Mouse (Mus musculus) midbrain, embryonic 10.5 days (tissue): ENCODE data around the gene Uqcr11. TPM values are rescaled to one million over a fixed set of nuclear protein-coding genes. Genes with fewer than 3 reads are reported as not detected.
A peak's percentile ranks its signal among the peaks of the same experiment; 100 is the strongest.

Source experiments
- DNase-seq: peaks from one replicate; pipeline ENCODE4 v3.0.0-alpha.2; 2017; ENCODE audit warnings: low spot score
- H3K27ac ChIP-seq: fragments of 300-500 bp; sonication (generic); replicated peaks from 2 replicates; pipeline ENCODE4 v1.5.1; 2016; ENCODE audit warnings: mild to moderate bottlenecking
- H3K27me3 ChIP-seq: fragments of 300-500 bp; sonication (generic); 2 replicates; pipeline ENCODE4 v1.6.1; 2016; ENCODE audit warnings: low read depth, mild to moderate bottlenecking; ENCODE audit not compliant: poor library complexity, severe bottlenecking
- H3K36me3 ChIP-seq: fragments of 300-500 bp; sonication (generic); 2 replicates; pipeline ENCODE4 v1.6.1; 2016; ENCODE audit warnings: mild to moderate bottlenecking, moderate library complexity
- H3K4me1 ChIP-seq: fragments of 300-500 bp; sonication (generic); 2 replicates; pipeline ENCODE4 v1.6.1; 2016
- H3K4me3 ChIP-seq: fragments of 300-500 bp; sonication (generic); 2 replicates; pipeline ENCODE4 v1.5.1; 2016; ENCODE audit warnings: mild to moderate bottlenecking, moderate library complexity
- H3K9me3 ChIP-seq: fragments of 300-500 bp; sonication (generic); replicated peaks from 2 replicates; pipeline ENCODE4 v1.6.1; 2016; ENCODE audit warnings: mild to moderate bottlenecking
- WGBS: fragments of 180-500 bp; shearing (Covaris S2); methylation state at CpG from one replicate; pipeline ENCODE4 v1.1.7; 2016; 5-methylcytosine and 5-hydroxymethylcytosine counted together
- polyA plus RNA-seq: library from polyadenylated mRNA; unstranded; fragments of >200 nt; fragmentation: Nextera tagmentation; extraction: Ambion mirVana; gene quantifications from 2 replicates; pipeline ENCODE4 v1.2.1, GENCODE M21; 2016

The Uqcr11 gene
- polyA plus RNA-seq, 1 experiment from 2014 or later: 635 TPM

DNA sequence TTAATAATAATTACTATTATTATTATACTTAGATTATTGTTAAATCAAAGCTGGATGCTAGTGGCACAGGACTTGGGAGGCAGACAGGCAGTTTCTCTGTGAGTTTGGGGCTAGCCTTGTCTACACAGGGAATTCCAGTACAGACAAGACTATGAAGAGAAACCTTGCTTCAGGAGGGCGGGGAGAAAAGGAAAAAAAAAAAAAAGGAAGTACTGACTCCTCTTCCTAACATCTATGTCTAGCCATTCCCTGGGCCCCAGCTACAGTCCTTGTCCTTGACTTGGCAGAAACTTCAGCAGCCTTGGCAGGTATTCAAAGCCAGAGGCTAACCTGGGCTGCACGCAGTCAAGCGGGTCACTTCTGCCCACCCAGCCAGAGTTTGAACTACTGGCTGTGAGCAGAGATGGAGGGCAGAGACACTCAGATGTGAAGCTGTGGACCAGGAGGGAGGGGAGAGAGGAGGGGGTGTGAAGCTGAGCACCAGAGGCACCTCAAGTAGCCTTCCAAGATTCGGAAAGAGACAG lies 17.4 kb downstream of the Uqcr11 start:
- H3K27ac ChIP-seq: no peak overlapping the region
- no peaks in the 10 kb centered on the region for H3K27me3 ChIP-seq
- peaks cover 59% of the 10 kb centered on the region for H3K36me3 ChIP-seq
- 82% methylated on average over 4 of the region's 4 CpGs for WGBS
- DNase-seq: no peak
- no peaks in the 10 kb centered on the region for H3K9me3 ChIP-seq
- H3K4me1 ChIP-seq: peaks cover 38% of the 10 kb centered on the region
- no peak overlapping the region for H3K4me3 ChIP-seq

DNA sequence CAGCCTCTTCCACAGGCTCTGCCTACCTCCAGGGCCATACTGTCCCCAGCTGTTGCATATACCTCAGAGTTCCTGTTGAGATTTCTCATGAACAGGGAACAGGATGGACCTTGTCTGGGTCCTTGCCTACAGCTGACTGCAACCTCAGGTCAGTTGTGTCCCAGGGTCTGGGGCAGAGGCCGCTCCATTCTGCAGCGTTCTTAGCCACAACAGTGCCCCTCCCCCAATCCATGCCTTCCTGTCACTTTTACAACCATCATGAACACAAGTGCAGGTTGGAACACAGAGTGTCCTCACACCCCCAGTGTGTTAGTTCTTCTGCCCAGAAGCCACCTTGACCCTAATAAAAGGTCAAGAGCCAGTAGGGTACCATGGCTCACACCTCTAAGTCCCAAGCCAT lies 17.9 kb downstream of the Uqcr11 start:
- Histone ChIP-seq H3K36me3 (peaks cover 59% of the 10 kb centered on the region), H3K4me3 (peak overlapping the region; percentile 99; the same call in 1 of the 2 replicates)

DNA sequence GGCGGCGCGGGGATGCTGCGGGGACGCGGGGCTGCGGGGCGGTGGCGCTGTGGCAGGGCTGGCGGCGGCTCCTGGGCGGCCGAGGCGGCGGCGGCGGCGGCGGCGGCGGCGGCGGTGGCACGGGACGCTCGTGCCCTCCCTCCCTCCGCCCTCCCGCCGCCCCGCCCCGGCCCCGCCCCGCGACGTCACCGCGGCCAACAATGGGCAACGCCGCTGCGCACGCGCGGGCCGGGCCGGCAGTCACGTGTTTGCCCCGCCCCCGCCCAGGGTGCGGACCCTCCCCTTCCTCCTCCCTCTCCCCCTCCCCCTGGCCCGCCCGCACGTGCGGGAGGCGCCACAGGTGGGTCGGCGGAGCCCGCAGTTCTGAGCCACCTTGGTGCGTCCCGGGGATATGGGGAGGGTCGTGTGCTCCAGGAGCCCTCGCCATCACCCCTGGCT lies 19.1 kb downstream of the Uqcr11 start, which contains the start of gene Mex3d:
Mex3d (minus strand) TSS at position 138 of the 438 bp plus-strand sequence.
- H3K36me3 ChIP-seq: peaks cover 59% of the 10 kb centered on the region
- 13% methylated on average over 60 of the region's 61 CpGs for WGBS

More for the DNA sequence above, 17.9 kb downstream of the Uqcr11 start:
- Histone ChIP-seq H3K9me3 (no peaks in the 10 kb centered on the region), H3K4me1 (peaks cover 43% of the 10 kb centered on the region), H3K27ac (peak overlapping the region; percentile 99; the same call in 1 of the 2 replicates), H3K27me3 (no peaks in the 10 kb centered on the region)
- no peak for DNase-seq
- WGBS: 37% methylated on average over 2 of the region's 2 CpGs

DNA sequence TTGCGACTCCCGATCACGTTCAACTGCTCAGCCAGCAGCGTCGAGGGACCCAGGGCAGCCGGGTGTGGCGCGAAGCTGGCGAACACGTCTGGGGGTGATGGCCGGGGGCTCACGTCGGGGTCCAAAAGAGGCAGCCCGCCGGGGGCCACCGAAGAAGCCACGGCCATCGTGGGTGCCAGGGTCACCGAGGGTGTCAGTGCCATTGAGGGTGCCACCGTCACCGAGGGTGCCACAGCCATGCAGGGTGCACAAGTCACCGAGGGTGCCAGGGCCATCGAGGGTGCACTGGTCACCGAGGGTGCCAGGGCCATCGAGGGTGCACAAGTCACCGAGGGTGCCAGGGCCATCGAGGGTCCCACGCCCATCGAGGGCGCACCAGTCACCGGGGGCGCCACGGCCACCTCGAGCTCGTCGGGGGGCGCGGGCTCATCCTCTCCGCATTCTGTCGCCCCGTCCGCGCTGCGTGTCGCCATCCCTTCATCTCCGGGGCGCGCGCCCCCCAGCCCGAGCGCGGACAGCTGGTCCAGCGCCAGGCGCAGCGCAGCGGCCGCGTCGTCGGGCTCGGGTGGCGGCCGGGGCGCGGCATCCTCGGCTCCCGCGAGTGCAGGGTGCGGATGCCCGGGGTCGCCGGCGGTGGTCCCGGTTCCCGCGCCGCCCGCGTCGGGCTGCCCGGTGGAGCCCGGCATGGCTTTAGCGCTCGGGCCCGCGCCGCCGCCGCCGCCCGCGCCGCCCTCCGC lies 19.7 kb downstream of the Uqcr11 start:
- under 1% methylated on average over 94 of the region's 94 CpGs for WGBS
- H3K4me3 ChIP-seq: peak overlapping the region; percentile 99
- peaks cover 59% of the 10 kb centered on the region for H3K36me3 ChIP-seq
- no peaks in the 10 kb centered on the region for H3K27me3 ChIP-seq
- H3K27ac ChIP-seq: peak overlapping the region; percentile 99
- H3K4me1 ChIP-seq: peaks cover 49% of the 10 kb centered on the region
- H3K9me3 ChIP-seq: no peaks in the 10 kb centered on the region
- no peak for DNase-seq

More for the DNA sequence above, 19.1 kb downstream of the Uqcr11 start, which contains the start of gene Mex3d:
- H3K4me3 ChIP-seq: peak within 1 kb of the TSS; percentile 99
- DNase-seq: peak; percentile 89
- no peaks in the 10 kb centered on the region for H3K9me3 ChIP-seq
- H3K27me3 ChIP-seq: no peaks in the 10 kb centered on the region
- H3K27ac ChIP-seq: peak within 1 kb of the TSS; percentile 99
- peaks cover 49% of the 10 kb centered on the region for H3K4me1 ChIP-seq

DNA sequence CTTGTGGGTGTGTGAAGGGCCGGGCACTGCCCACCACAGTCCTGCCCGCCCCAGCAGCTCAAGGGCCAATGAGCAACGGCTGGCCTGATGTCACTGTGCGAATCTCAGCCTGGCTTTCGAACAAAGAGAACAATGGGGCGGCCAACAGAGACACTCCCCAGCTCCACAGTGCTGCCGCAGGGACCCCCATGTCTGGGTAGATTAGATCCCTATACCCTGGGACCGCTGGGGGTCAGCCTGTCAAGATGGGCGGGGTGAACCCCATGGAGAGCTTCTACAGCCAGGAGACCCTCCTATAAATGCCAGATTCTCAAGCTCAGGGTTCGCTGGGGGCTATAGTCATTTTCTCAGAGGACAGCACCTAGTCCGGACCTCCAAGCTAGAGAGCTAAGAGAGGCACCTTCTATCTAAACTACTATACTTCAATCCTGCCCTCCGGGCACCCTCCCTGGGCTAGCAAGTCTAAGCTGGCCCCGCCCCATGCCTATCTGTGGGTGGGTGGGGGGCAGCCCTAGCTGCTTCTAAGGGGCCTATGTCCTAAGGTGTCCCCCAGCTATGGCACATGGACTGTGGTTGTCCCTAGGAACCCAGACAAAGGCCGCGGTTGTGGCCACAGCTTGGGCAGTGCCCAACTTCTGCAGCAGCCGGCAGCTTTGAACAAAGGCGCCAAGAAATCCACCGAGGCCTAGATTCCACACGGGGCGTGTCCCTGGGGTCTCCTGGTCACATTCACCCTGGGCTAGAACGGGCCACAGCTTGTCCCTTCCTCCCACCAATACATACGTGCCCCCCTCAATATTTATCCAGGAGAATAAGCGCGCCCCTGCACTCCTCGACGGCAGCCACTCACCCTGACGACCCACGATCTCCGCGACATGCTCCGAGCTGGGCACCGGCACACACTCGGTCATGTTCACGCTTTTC lies 20.6 kb downstream of the Uqcr11 start:
- Histone ChIP-seq H3K9me3 (no peaks in the 10 kb centered on the region), H3K4me1 (peaks cover 55% of the 10 kb centered on the region), H3K4me3 (peak overlapping the region; percentile 99), H3K27me3 (no peaks in the 10 kb centered on the region), H3K36me3 (peaks cover 59% of the 10 kb centered on the region), H3K27ac (peak overlapping the region; percentile 99)
- DNase-seq: peak; percentile 83
- WGBS: 1% methylated on average over 34 of the region's 34 CpGs

DNA sequence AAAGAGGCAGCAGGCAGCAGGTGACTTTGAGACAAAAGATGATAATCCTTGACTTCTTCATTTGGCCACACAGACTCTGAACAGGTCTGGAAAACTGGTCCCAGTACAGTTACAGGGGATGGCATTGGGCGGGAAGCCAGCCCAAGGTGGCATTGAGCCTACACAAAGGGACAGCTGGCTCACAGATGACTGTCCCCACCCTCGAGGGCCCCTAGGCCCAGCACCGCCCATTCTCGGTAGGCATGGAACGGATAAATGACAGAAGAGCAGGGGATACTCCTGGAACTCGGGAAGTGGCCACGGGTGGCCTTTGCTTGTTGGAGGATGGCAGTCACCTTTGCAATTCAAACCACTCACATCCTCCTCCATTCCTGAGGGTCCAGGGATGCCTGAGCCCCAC lies 21.3 kb downstream of the Uqcr11 start:
- H3K4me1 ChIP-seq: peaks cover 57% of the 10 kb centered on the region
- H3K4me3 ChIP-seq: peak overlapping the region; percentile 99
- no peak for DNase-seq
- peak overlapping the region; percentile 99 for H3K27ac ChIP-seq
- H3K36me3 ChIP-seq: peaks cover 59% of the 10 kb centered on the region
- H3K27me3 ChIP-seq: no peaks in the 10 kb centered on the region
- WGBS: 17% methylated on average over 7 of the region's 7 CpGs
- H3K9me3 ChIP-seq: no peaks in the 10 kb centered on the region

DNA sequence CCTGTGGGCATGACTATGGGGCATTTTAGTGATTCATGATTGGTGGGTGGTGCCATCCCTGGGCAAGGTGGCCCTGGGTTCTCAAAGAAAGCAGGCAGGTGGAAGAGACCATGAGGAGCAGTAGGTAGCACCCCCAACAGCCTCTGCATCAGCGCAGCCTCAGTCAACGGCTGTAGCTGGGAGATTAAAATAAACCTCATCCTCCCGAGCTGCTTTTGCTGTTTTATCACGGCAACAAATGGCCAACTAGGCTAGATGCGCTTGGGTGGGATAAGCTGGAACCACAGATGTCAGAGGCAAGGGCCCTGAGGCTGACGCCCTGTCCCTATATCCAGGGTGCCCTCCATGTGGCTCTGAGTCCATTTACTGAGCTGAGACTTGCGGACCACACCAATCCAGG lies 21.9 kb downstream of the Uqcr11 start:
- no peak for DNase-seq
- H3K9me3 ChIP-seq: no peaks in the 10 kb centered on the region
- peak overlapping the region; percentile 99 for H3K27ac ChIP-seq
- H3K4me3 ChIP-seq: peak overlapping the region; percentile 99
- H3K4me1 ChIP-seq: peaks cover 57% of the 10 kb centered on the region
- 82% methylated on average over 7 of the region's 7 CpGs for WGBS
- no peaks in the 10 kb centered on the region for H3K27me3 ChIP-seq
- H3K36me3 ChIP-seq: peaks cover 59% of the 10 kb centered on the region

DNA sequence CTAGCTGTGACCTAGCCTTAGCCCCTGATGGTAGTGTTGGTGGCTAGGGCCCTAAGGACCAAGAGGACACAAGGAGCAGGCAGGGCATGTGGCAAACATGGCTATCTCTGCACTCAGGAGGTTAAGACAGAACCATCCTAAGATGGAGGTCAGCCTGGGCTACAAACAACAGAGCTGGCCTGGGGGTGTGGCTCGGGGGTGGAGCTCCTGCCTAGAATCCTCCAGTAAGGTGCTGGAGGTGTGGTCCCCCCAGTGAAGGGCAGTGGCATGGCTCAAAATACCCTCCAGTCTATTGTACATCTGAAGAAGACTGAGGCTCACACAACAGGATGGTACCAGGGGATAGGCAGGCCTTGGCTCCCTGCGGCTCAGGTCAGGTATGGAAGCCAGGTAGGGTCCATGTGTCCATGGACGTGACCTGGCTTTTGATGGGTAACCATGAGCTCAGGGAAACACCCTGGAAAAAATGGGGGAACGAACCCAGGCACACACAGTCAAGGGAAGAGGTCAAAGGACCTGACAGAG lies 22.5 kb downstream of the Uqcr11 start:
- Histone ChIP-seq H3K27me3 (no peaks in the 10 kb centered on the region), H3K4me3 (peak overlapping the region; percentile 99), H3K4me1 (peaks cover 57% of the 10 kb centered on the region), H3K27ac (peak overlapping the region; percentile 99), H3K36me3 (peaks cover 63% of the 10 kb centered on the region), H3K9me3 (no peaks in the 10 kb centered on the region)
- DNase-seq: no peak
- WGBS: 84% methylated on average over 4 of the region's 4 CpGs

DNA sequence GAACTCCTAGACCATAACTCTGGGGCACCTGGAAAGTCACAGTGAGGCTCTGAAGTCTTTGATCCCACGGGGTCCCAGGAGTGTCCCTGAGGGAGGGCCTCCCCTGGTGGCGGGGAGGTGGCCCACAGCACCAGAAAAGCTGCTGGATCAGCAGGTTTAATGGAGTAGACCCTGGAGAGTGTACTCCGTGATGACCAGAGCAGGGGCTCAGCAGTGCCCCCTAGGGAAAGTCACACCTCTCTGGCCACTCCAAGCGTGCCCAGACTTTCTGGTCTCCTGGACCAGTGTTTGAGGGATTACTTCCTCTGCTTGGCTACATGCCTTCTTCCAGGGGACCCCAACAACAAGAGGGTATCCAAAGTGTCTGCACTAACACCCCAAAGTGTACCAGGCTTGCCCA lies 23.2 kb downstream of the Uqcr11 start:
- peak overlapping the region; percentile 99 for H3K4me3 ChIP-seq
- H3K9me3 ChIP-seq: no peaks in the 10 kb centered on the region
- peaks cover 64% of the 10 kb centered on the region for H3K36me3 ChIP-seq
- DNase-seq: no peak
- no peaks in the 10 kb centered on the region for H3K27me3 ChIP-seq
- WGBS: 73% methylated on average over 4 of the region's 4 CpGs
- no peak overlapping the region for H3K27ac ChIP-seq
- peaks cover 51% of the 10 kb centered on the region for H3K4me1 ChIP-seq

DNA sequence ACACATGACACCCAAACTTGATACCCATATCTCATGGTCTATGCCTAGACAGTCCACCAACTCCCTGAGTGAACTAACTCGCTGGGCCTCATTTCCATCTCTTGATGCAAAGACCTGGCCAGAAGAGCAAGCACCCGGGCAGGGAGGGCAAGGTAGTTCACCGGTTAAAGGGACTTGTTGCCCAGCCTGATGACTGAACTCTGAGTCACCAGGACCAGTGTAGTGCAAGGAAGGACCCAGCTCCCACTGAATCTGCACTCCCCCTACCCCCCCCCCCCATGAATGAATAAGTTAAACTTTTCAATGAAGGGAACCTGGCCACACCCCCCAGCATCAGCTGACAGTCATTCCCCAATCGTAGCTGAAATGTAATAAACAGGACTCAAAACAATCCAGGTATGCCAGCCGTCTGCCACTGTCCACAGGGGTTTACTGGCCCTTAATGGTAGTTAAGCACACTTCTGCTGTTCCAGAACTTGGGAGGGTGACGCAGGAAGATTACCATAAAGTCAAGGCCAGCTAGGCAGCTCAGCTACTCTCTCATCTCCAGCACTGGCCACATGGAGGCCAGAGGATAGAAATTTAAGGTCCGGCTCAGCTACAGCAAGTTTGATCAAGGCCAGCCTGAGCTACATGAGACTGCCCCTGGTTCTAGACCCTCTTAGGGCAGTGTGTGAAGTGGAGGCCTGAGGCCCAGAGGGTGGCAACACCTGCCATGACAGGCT lies 23.8 kb downstream of the Uqcr11 start:
- Histone ChIP-seq H3K36me3 (peaks cover 64% of the 10 kb centered on the region), H3K4me1 (peaks cover 45% of the 10 kb centered on the region), H3K9me3 (no peaks in the 10 kb centered on the region), H3K27ac (no peak overlapping the region), H3K27me3 (no peaks in the 10 kb centered on the region), H3K4me3 (peak overlapping the region; percentile 99; the same call in 1 of the 2 replicates)
- no peak for DNase-seq
- 92% methylated on average over 7 of the region's 7 CpGs for WGBS

DNA sequence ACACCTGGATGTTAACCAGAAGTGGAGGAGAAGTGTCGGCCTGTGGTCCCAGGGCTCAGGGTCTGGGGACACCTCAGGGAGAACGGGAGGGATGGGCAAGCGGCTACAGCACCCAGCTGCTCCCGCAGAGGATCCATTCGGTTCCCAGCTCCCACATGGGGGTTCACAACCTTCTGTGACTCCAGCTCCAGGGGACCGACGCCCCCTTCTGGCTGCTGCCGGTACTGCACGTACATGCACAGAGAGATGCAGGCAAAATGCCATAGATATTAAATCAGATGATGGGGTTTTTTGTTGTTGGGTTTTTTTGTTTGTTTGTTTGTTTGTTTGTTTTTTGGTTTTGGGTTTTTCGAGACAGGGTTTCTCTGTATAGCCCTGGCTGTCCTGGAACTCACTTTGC lies 28.9 kb downstream of the Uqcr11 start:
- peaks cover 1% of the 10 kb centered on the region for H3K27me3 ChIP-seq
- 53% methylated on average over 10 of the region's 10 CpGs for WGBS
- no peak overlapping the region; the same call in 1 of the 2 replicates for H3K4me3 ChIP-seq
- H3K36me3 ChIP-seq: peaks cover 36% of the 10 kb centered on the region
- H3K27ac ChIP-seq: no peak overlapping the region
- no peak for DNase-seq
- H3K9me3 ChIP-seq: no peaks in the 10 kb centered on the region
- peaks cover 7% of the 10 kb centered on the region for H3K4me1 ChIP-seq

DNA sequence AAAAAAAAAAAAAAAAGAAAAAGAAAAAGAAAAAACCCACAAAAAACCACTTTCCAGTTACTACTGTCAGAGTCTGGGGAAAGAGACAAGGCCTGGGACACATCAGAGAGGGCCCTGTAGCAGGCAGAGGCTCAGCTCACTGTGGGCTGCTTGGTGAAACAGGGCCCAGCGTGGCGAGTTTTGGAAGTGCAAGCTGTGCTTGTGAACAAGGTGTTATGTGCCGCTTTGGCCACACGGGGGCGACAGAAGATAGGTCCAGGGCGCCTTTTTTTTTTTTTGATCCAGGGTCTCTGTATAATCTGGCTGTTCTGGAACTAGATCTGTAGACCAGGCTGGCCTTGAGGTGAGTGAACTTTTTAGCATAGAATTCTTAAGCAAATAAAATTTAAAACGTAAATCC lies 30.5 kb downstream of the Uqcr11 start:
- Histone ChIP-seq H3K4me1 (peaks cover 17% of the 10 kb centered on the region), H3K27me3 (peaks cover 10% of the 10 kb centered on the region), H3K36me3 (peaks cover 21% of the 10 kb centered on the region), H3K27ac (no peak overlapping the region), H3K4me3 (no peak overlapping the region), H3K9me3 (no peaks in the 10 kb centered on the region)
- 2% methylated on average over 7 of the region's 7 CpGs for WGBS
- DNase-seq: peak; percentile 94
